ENCODE assay signal across 8 mouse cellular contexts in genomic region chr7:141950104-141951013, GRCm38 (mm10). TPM values are rescaled to one million over a fixed set of nuclear protein-coding genes. Genes with fewer than 3 reads are reported as not detected.
DNase-seq lines count a peak whose midpoint lies in the region; ATAC-seq lines count a peak whose summit lies in the region.

No protein-coding gene starts in this region.

- DNase-seq in adrenal gland, adult (ENCODE audit: inconsistent age in 2 of 2, low spot score in 1 of 2) = peak; percentile 28 to 64
- no peak for DNase-seq in adrenal gland, adult 8-10 months
- peak; percentile 7 for DNase-seq in urinary bladder, postnatal 25 days (ENCODE audit: low spot score)
- no peak for DNase-seq in urinary bladder, postnatal 10 days (ENCODE audit: low spot score)
- peak; percentile 54 for DNase-seq in limb, embryonic 10.5 days (ENCODE audit: low spot score)
- no peak for DNase-seq in T-cell, adult 2 months (ENCODE audit: low spot score)

- 1% methylated on average over 61 of the region's 84 CpGs for WGBS in heart, embryonic 14.5 days
- 2% methylated on average over 73 of the region's 84 CpGs for WGBS in limb, embryonic 10.5 days
- 1% methylated on average over 52 of the region's 84 CpGs for WGBS in neural tube, embryonic 13.5 days

- peak overlapping the region; percentile 91 for H3K4me2 ChIP-seq in heart, embryonic 14.5 days (ENCODE audit: low read length)
- H3K4me2 ChIP-seq in neural tube, embryonic 13.5 days = peak overlapping the region; percentile 97

- peaks cover 94% of the 10 kb centered on the region for H3K27me3 ChIP-seq in heart, embryonic 14.5 days (ENCODE audit: control insufficient read depth, insufficient read depth, low read length)
- peaks cover 94% of the 10 kb centered on the region for H3K27me3 ChIP-seq in limb, embryonic 10.5 days (ENCODE audit: low read depth, poor library complexity, severe bottlenecking)
- H3K27me3 ChIP-seq in neural tube, embryonic 13.5 days = no peaks in the 10 kb centered on the region

- no peaks in the 10 kb centered on the region for H3K36me3 ChIP-seq in heart, embryonic 14.5 days (ENCODE audit: control insufficient read depth, insufficient read depth, low read length)
- no peaks in the 10 kb centered on the region for H3K36me3 ChIP-seq in limb, embryonic 10.5 days
- peaks cover 5% of the 10 kb centered on the region for H3K36me3 ChIP-seq in neural tube, embryonic 13.5 days

- H3K4me1 ChIP-seq in heart, embryonic 14.5 days (ENCODE audit: control insufficient read depth in 2 of 2, insufficient read depth in 2 of 2, low read length in 2 of 2) = peaks cover 3 to 12% of the 10 kb centered on the region in 2 experiments; a peak in 3 of 4 replicates
- H3K4me1 ChIP-seq in limb, embryonic 10.5 days = peaks cover 16% of the 10 kb centered on the region
- H3K4me1 ChIP-seq in neural tube, embryonic 13.5 days (replicated peaks) = peaks cover 82% of the 10 kb centered on the region

- no peak overlapping the region for H3K27ac ChIP-seq in heart, embryonic 14.5 days (replicated peaks in 1 of 2; ENCODE audit: control insufficient read depth in 1 of 2, insufficient read depth in 1 of 2, low read depth in 2 of 2, low read length in 2 of 2)
- peak overlapping the region; percentile 50; the same call in 1 of the 2 replicates for H3K27ac ChIP-seq in limb, embryonic 10.5 days
- peak overlapping the region; percentile 99 for H3K27ac ChIP-seq in neural tube, embryonic 13.5 days (replicated peaks)

- peak overlapping the region; percentile 50 for H3K9ac ChIP-seq in heart, embryonic 14.5 days (ENCODE audit: low read length)
- H3K9ac ChIP-seq in neural tube, embryonic 13.5 days = peak overlapping the region; percentile 100

- H3K9me3 ChIP-seq in heart, embryonic 14.5 days (ENCODE audit: control insufficient read depth, low read length) = 0 out of 2 replicates have a peak, but pooled peaks cover 3% of the 10 kb centered on the region
- no peaks in the 10 kb centered on the region for H3K9me3 ChIP-seq in limb, embryonic 10.5 days (replicated peaks)
- no peaks in the 10 kb centered on the region for H3K9me3 ChIP-seq in neural tube, embryonic 13.5 days

- peak overlapping the region; percentile 35 to 48 for H3K4me3 ChIP-seq in heart, embryonic 14.5 days (ENCODE audit: control insufficient read depth in 1 of 2, insufficient read depth in 1 of 2, low read depth in 1 of 2, low read length in 2 of 2)
- H3K4me3 ChIP-seq in limb, embryonic 10.5 days = peak overlapping the region; percentile 55
- peak overlapping the region; percentile 91 for H3K4me3 ChIP-seq in neural tube, embryonic 13.5 days

- peak; percentile 32 for ATAC-seq in heart, embryonic 14.5 days (ENCODE audit: insufficient number of reproducible peaks, insufficient read depth, low FRiP score, low read depth)
- ATAC-seq in neural tube, embryonic 13.5 days (ENCODE audit: low read depth) = peak; percentile 38

RNA-seq across cellular contexts. Expression of gene Brsk2, which starts 0.8 kb away (rescaled TPM):
- total RNA-seq in adrenal gland, adult 8-10 months (2022) = 1 to 10 TPM; 2.0 to 4.1 (median 3.6) TPM
- polyA plus RNA-seq in heart, embryonic 14.5 days (2014; fragmentation: Nextera tagmentation; extraction: Ambion mirVana) = 0.27 and 0.69 TPM in 2 replicates
- 0.43 and 0.64 TPM in 2 replicates for polyA plus RNA-seq in limb, embryonic 10.5 days (2016; fragmentation: Nextera tagmentation; extraction: Ambion mirVana)
- 20.1 and 20.6 TPM in 2 replicates for polyA plus RNA-seq in neural tube, embryonic 13.5 days (2015; fragmentation: Nextera tagmentation; extraction: Ambion mirVana)

RNA-seq across cellular contexts. Expression of gene Tollip, which starts 32.1 kb away (rescaled TPM):
- total RNA-seq in adrenal gland, adult 8-10 months (2022) = 10 to 100 TPM; 59.9 to 67.9 (median 62.6) TPM
- polyA plus RNA-seq in heart, embryonic 14.5 days (2014; fragmentation: Nextera tagmentation; extraction: Ambion mirVana) = 41.5 and 41.7 TPM in 2 replicates
- polyA plus RNA-seq in limb, embryonic 10.5 days (2016; fragmentation: Nextera tagmentation; extraction: Ambion mirVana) = 41.1 and 45.7 TPM in 2 replicates
- polyA plus RNA-seq in neural tube, embryonic 13.5 days (2015; fragmentation: Nextera tagmentation; extraction: Ambion mirVana) = 66.8 and 68.9 TPM in 2 replicates

Comparison
In these comparisons a context has a peak if more than half of its experiments do, and no peak if none do; other contexts are left out.
1. DNase-seq: peak in adrenal gland, adult (2 of 2), urinary bladder, postnatal 25 days (single experiment) and limb, embryonic 10.5 days (single experiment); none in adrenal gland, adult 8-10 months (single experiment), urinary bladder, postnatal 10 days (single experiment) and T-cell, adult 2 months (single experiment).
2. H3K27ac ChIP-seq: peak in limb, embryonic 10.5 days (single experiment) and neural tube, embryonic 13.5 days (single experiment); none in heart, embryonic 14.5 days (0 of 2).
3. RNA of gene Brsk2, which starts 0.8 kb away (polyA plus RNA-seq): 20.1 to 20.6 TPM in neural tube, embryonic 13.5 days; 0.43 to 0.64 TPM in limb, embryonic 10.5 days and 0.27 to 0.69 TPM in heart, embryonic 14.5 days; every median in the first group is over 10 times any median in the second.
4. Peak in every context shown above with its lines, with median percentiles within 50 percentile points of each other: H3K4me3 ChIP-seq.